Comparison of ENCODE assay signal across 8 mouse cellular contexts in genomic region chr11:5421506-5422251, GRCm38 (mm10). TPM values are rescaled to one million over a fixed set of nuclear protein-coding genes. Genes with fewer than 3 reads are reported as not detected.
DNase-seq lines count a peak whose midpoint lies in the region; ATAC-seq lines count a peak whose summit lies in the region.

No protein-coding gene starts in this region.

- DNase-seq in embryonic facial prominence, embryonic 10.5 days (ENCODE audit: low spot score), result no peak
- DNase-seq in neural tube, embryonic 10.5 days (ENCODE audit: extremely low spot score, low spot score), result no peak
- no peak for DNase-seq in B cell, adult 2 months
- no peak for DNase-seq in spleen, postnatal 14 days (ENCODE audit: low spot score in 2 of 2)

- no peak overlapping the region for H3K4me2 ChIP-seq in embryonic facial prominence, embryonic 12.5 days (replicated peaks)
- H3K4me2 ChIP-seq in neural tube, embryonic 15.5 days, result no peak overlapping the region
- H3K4me2 ChIP-seq in hindbrain, embryonic 16.5 days (ENCODE audit: low read length), result no peak overlapping the region
- peak overlapping the region; percentile 18; the same call in 1 of the 2 replicates for H3K4me2 ChIP-seq in lung, embryonic 15.5 days

- ATAC-seq in embryonic facial prominence, embryonic 12.5 days (ENCODE audit: insufficient number of reproducible peaks, insufficient read depth, low FRiP score, low TSS enrichment), result no peak
- ATAC-seq in neural tube, embryonic 15.5 days (ENCODE audit: low FRiP score), result no peak
- ATAC-seq in hindbrain, embryonic 16.5 days, result no peak
- ATAC-seq in lung, embryonic 15.5 days (ENCODE audit: borderline replicate concordance, extremely low read depth, low FRiP score, low TSS enrichment), result peak; percentile 76; the same call in 1 of the 2 replicates

- H3K27me3 ChIP-seq in embryonic facial prominence, embryonic 12.5 days, result no peaks in the 10 kb centered on the region
- H3K27me3 ChIP-seq in embryonic facial prominence, embryonic 10.5 days (replicated peaks; ENCODE audit: low read depth, poor library complexity, severe bottlenecking), result no peaks in the 10 kb centered on the region
- H3K27me3 ChIP-seq in neural tube, embryonic 15.5 days (replicated peaks), result no peaks in the 10 kb centered on the region
- no peaks in the 10 kb centered on the region for H3K27me3 ChIP-seq in hindbrain, embryonic 16.5 days (replicated peaks; ENCODE audit: control insufficient read depth, insufficient read depth, low read length)
- no peaks in the 10 kb centered on the region for H3K27me3 ChIP-seq in lung, embryonic 15.5 days

- no peaks in the 10 kb centered on the region for H3K36me3 ChIP-seq in embryonic facial prominence, embryonic 12.5 days
- H3K36me3 ChIP-seq in embryonic facial prominence, embryonic 10.5 days (replicated peaks), result no peaks in the 10 kb centered on the region
- no peaks in the 10 kb centered on the region for H3K36me3 ChIP-seq in neural tube, embryonic 15.5 days
- H3K36me3 ChIP-seq in hindbrain, embryonic 16.5 days (ENCODE audit: control insufficient read depth, insufficient read depth, low read length), result no peaks in the 10 kb centered on the region
- no peaks in the 10 kb centered on the region for H3K36me3 ChIP-seq in lung, embryonic 15.5 days

- no peak overlapping the region for H3K4me3 ChIP-seq in embryonic facial prominence, embryonic 12.5 days
- H3K4me3 ChIP-seq in embryonic facial prominence, embryonic 10.5 days, result no peak overlapping the region
- no peak overlapping the region for H3K4me3 ChIP-seq in neural tube, embryonic 15.5 days (replicated peaks)
- H3K4me3 ChIP-seq in hindbrain, embryonic 16.5 days (ENCODE audit: low read length), result no peak overlapping the region
- no peak overlapping the region for H3K4me3 ChIP-seq in lung, embryonic 15.5 days

- 23% methylated on average over 4 of the region's 4 CpGs for WGBS in embryonic facial prominence, embryonic 12.5 days
- WGBS in embryonic facial prominence, embryonic 10.5 days, result 39% methylated on average over 4 of the region's 4 CpGs
- 36% methylated on average over 4 of the region's 4 CpGs for WGBS in neural tube, embryonic 15.5 days
- WGBS in hindbrain, embryonic 16.5 days, result 37% methylated on average over 4 of the region's 4 CpGs
- 9% methylated on average over 4 of the region's 4 CpGs for WGBS in lung, embryonic 15.5 days

- peaks cover 30% of the 10 kb centered on the region for H3K4me1 ChIP-seq in embryonic facial prominence, embryonic 12.5 days
- H3K4me1 ChIP-seq in embryonic facial prominence, embryonic 10.5 days, result peaks cover 54% of the 10 kb centered on the region
- H3K4me1 ChIP-seq in neural tube, embryonic 15.5 days, result peaks cover 15% of the 10 kb centered on the region
- peaks cover 11% of the 10 kb centered on the region for H3K4me1 ChIP-seq in hindbrain, embryonic 16.5 days (ENCODE audit: control insufficient read depth, insufficient read depth, low read depth, low read length)
- H3K4me1 ChIP-seq in lung, embryonic 15.5 days, result peaks cover 57% of the 10 kb centered on the region

- no peaks in the 10 kb centered on the region for H3K9me3 ChIP-seq in embryonic facial prominence, embryonic 12.5 days
- no peaks in the 10 kb centered on the region for H3K9me3 ChIP-seq in embryonic facial prominence, embryonic 10.5 days
- H3K9me3 ChIP-seq in neural tube, embryonic 15.5 days (replicated peaks), result no peaks in the 10 kb centered on the region
- no peaks in the 10 kb centered on the region for H3K9me3 ChIP-seq in hindbrain, embryonic 16.5 days (ENCODE audit: control insufficient read depth, low read length)
- H3K9me3 ChIP-seq in lung, embryonic 15.5 days, result no peaks in the 10 kb centered on the region

- H3K27ac ChIP-seq in embryonic facial prominence, embryonic 12.5 days, result peak overlapping the region; percentile 19; the same call in 1 of the 2 replicates
- no peak overlapping the region for H3K27ac ChIP-seq in embryonic facial prominence, embryonic 10.5 days (replicated peaks)
- peak overlapping the region; percentile 33; the same call in 1 of the 2 replicates for H3K27ac ChIP-seq in neural tube, embryonic 15.5 days (replicated peaks)
- peak overlapping the region; percentile 20; the same call in 1 of the 2 replicates for H3K27ac ChIP-seq in hindbrain, embryonic 16.5 days (ENCODE audit: low read depth, low read length)
- H3K27ac ChIP-seq in lung, embryonic 15.5 days, result peak overlapping the region; percentile 74

- H3K9ac ChIP-seq in embryonic facial prominence, embryonic 12.5 days, result no peak overlapping the region
- no peak overlapping the region for H3K9ac ChIP-seq in neural tube, embryonic 15.5 days (replicated peaks)
- no peak overlapping the region for H3K9ac ChIP-seq in hindbrain, embryonic 16.5 days (ENCODE audit: low read depth, low read length)
- H3K9ac ChIP-seq in lung, embryonic 15.5 days, result no peak overlapping the region

RNA-seq across cellular contexts. Expression of gene Znrf3, which starts 23.0 kb away (rescaled TPM):
- 11.4 and 12.2 TPM in 2 replicates for polyA plus RNA-seq in embryonic facial prominence, embryonic 12.5 days (2016; fragmentation: Nextera tagmentation; extraction: Ambion mirVana)
- polyA plus RNA-seq in embryonic facial prominence, embryonic 10.5 days (2016; fragmentation: Nextera tagmentation; extraction: Ambion mirVana), result 13.1 and 13.8 TPM in 2 replicates
- 7.2 and 8.5 TPM in 2 replicates for polyA plus RNA-seq in neural tube, embryonic 15.5 days (2015; fragmentation: Nextera tagmentation; extraction: Ambion mirVana)
- 7.4 and 8.1 TPM in 2 replicates for polyA plus RNA-seq in hindbrain, embryonic 16.5 days (2015; fragmentation: Nextera tagmentation; extraction: Ambion mirVana)
- 14.7 and 15.8 TPM in 2 replicates for polyA plus RNA-seq in lung, embryonic 15.5 days (2015; fragmentation: Nextera tagmentation; extraction: Ambion mirVana)
